Mouse (Mus musculus): ENCODE data around the gene Sbno2. TPM values are rescaled to one million over a fixed set of nuclear protein-coding genes. Genes with fewer than 3 reads are reported as not detected.

Sbno2 gene
- total RNA-seq, 2 experiments from 2014 or later = 13.5 to 14.0 TPM

- intact Hi-C loops (cut with DNase I) = no loop called here
- DNase-seq = no peak
Measured at GRCm38 (mm10) chr10:80027681-80028520, 77.5 kb downstream of the Sbno2 start.

- no peak for DNase-seq
- intact Hi-C loops (cut with DNase I) = no loop called here
Measured at GRCm38 (mm10) chr10:80025889-80026288, 79.5 kb downstream of the Sbno2 start.

- no peak for DNase-seq
- intact Hi-C loops (cut with DNase I) = no loop called here
Measured at GRCm38 (mm10) chr10:80025463-80025862, 79.9 kb downstream of the Sbno2 start.

- intact Hi-C loops (cut with DNase I) = no loop called here
- no peak for DNase-seq
Measured at GRCm38 (mm10) chr10:80025044-80025347, 80.4 kb downstream of the Sbno2 start.

GRCm38 (mm10) chr10:80024229-80025043 lies 80.9 kb downstream of the Sbno2 start:
- no peak for DNase-seq
- intact Hi-C loops (cut with DNase I) = no loop called here

- intact Hi-C loops (cut with DNase I) = no loop called here
- DNase-seq = no peak
Measured at GRCm38 (mm10) chr10:80023758-80024157, 81.6 kb downstream of the Sbno2 start.

- intact Hi-C loops (cut with DNase I) = no loop called here
- DNase-seq = no peak
Measured at GRCm38 (mm10) chr10:80022806-80023205, 82.6 kb downstream of the Sbno2 start.

- DNase-seq = no peak
- intact Hi-C loops (cut with DNase I) = no loop called here
Measured at GRCm38 (mm10) chr10:80022164-80022563, 83.2 kb downstream of the Sbno2 start.

GRCm38 (mm10) chr10:80021320-80021641 lies 84.1 kb downstream of the Sbno2 start:
- no peak for DNase-seq
- intact Hi-C loops (cut with DNase I) = no loop called here

GRCm38 (mm10) chr10:80020603-80021319 lies 84.6 kb downstream of the Sbno2 start:
- no peak for DNase-seq
- intact Hi-C loops (cut with DNase I) = no loop called here

- intact Hi-C loops (cut with DNase I) = no loop called here
- DNase-seq = no peak
Measured at GRCm38 (mm10) chr10:80020191-80020590, 85.2 kb downstream of the Sbno2 start.

- peak in 1 of 2 experiments; percentile 39 for DNase-seq
- intact Hi-C loops (cut with DNase I) = no loop called here
Measured at GRCm38 (mm10) chr10:80019471-80020131, 85.8 kb downstream of the Sbno2 start.

GRCm38 (mm10) chr10:80018739-80019297 lies 86.6 kb downstream of the Sbno2 start:
- DNase-seq = peak in 1 of 2 experiments; percentile 51
- intact Hi-C loops (cut with DNase I) = no loop called here

- DNase-seq = no peak
- intact Hi-C loops (cut with DNase I) = no loop called here
Measured at GRCm38 (mm10) chr10:80017771-80018170, 87.6 kb downstream of the Sbno2 start.

- DNase-seq = peak; percentile 44 to 52
- intact Hi-C loops (cut with DNase I) = no loop called here
Measured at GRCm38 (mm10) chr10:80017361-80017760, 88.0 kb downstream of the Sbno2 start.

GRCm38 (mm10) chr10:80016931-80017330 lies 88.4 kb downstream of the Sbno2 start:
- intact Hi-C loops (cut with DNase I) = no loop called here

GRCm38 (mm10) chr10:80016511-80016910 lies 88.9 kb downstream of the Sbno2 start, which contains the start of gene Arhgap45:
Gene Arhgap45, plus strand, starts transcription at chr10:80016653.
- DNase-seq = peak in 1 of 2 experiments; percentile 37
- intact Hi-C loops (cut with DNase I) = no loop called here

More at GRCm38 (mm10) chr10:80016931-80017330, 88.4 kb downstream of the Sbno2 start:
- no peak for DNase-seq

GRCm38 (mm10) chr10:80015583-80015982 lies 89.8 kb downstream of the Sbno2 start:
- intact Hi-C loops (cut with DNase I) = no loop called here
- DNase-seq = no peak

- intact Hi-C loops (cut with DNase I) = no loop called here
- no peak for DNase-seq
Measured at GRCm38 (mm10) chr10:80014484-80015290, 90.7 kb downstream of the Sbno2 start.

Measured in heart, postnatal 14 days (tissue).